Mouse (Mus musculus): Measurements from ENCODE around the gene Olfr1291-ps1. TPM values are rescaled to one million over a fixed set of nuclear protein-coding genes. Genes with fewer than 3 reads are reported as not detected.

The Olfr1291-ps1 gene
- polyA plus RNA-seq, 1 experiment from 2014 or later = not detected

Other genes with a start within 250 kb of the Olfr1291-ps1 start
- gene Olfr1276, start 242.7 kb upstream of the Olfr1291-ps1 start, polyA plus RNA-seq (2014; fragmentation: Nextera tagmentation; extraction: Ambion mirVana) = not detected in 2 replicates
- gene Olfr1277, start 223.1 kb upstream of the Olfr1291-ps1 start, polyA plus RNA-seq (2014; fragmentation: Nextera tagmentation; extraction: Ambion mirVana) = not detected in 2 replicates
- gene Olfr1278, start 207.0 kb upstream of the Olfr1291-ps1 start, polyA plus RNA-seq (2014; fragmentation: Nextera tagmentation; extraction: Ambion mirVana) = not detected in 2 replicates
- not detected in 2 replicates for gene Olfr1279, start 196.5 kb upstream of the Olfr1291-ps1 start, polyA plus RNA-seq (2014; fragmentation: Nextera tagmentation; extraction: Ambion mirVana)
- gene Olfr1280, start 183.2 kb upstream of the Olfr1291-ps1 start, polyA plus RNA-seq (2014; fragmentation: Nextera tagmentation; extraction: Ambion mirVana) = not detected in 2 replicates
- gene Olfr1281, start 170.7 kb upstream of the Olfr1291-ps1 start, polyA plus RNA-seq (2014; fragmentation: Nextera tagmentation; extraction: Ambion mirVana) = not detected in 2 replicates
- gene Olfr1282, start 161.1 kb upstream of the Olfr1291-ps1 start, polyA plus RNA-seq (2014; fragmentation: Nextera tagmentation; extraction: Ambion mirVana) = not detected in 2 replicates
- not detected in 2 replicates for gene Olfr1283, start 130.4 kb upstream of the Olfr1291-ps1 start, polyA plus RNA-seq (2014; fragmentation: Nextera tagmentation; extraction: Ambion mirVana)
- gene Olfr1284, start 121.7 kb upstream of the Olfr1291-ps1 start, polyA plus RNA-seq (2014; fragmentation: Nextera tagmentation; extraction: Ambion mirVana) = not detected in 2 replicates
- gene Olfr1286, start 74.1 kb upstream of the Olfr1291-ps1 start, polyA plus RNA-seq (2014; fragmentation: Nextera tagmentation; extraction: Ambion mirVana) = not detected in 2 replicates
- gene Olfr1287, start 48.0 kb upstream of the Olfr1291-ps1 start, polyA plus RNA-seq (2014; fragmentation: Nextera tagmentation; extraction: Ambion mirVana) = not detected in 2 replicates
- not detected in 2 replicates for gene Olfr1288, start 23.1 kb upstream of the Olfr1291-ps1 start, polyA plus RNA-seq (2014; fragmentation: Nextera tagmentation; extraction: Ambion mirVana)
- gene Olfr1289, start 16.4 kb upstream of the Olfr1291-ps1 start, polyA plus RNA-seq (2014; fragmentation: Nextera tagmentation; extraction: Ambion mirVana) = not detected in 2 replicates
- not detected in 2 replicates for gene Olfr1290, start 3.4 kb upstream of the Olfr1291-ps1 start, polyA plus RNA-seq (2014; fragmentation: Nextera tagmentation; extraction: Ambion mirVana)
- not detected in 2 replicates for gene Olfr1293-ps, start 28.0 kb downstream of the Olfr1291-ps1 start, polyA plus RNA-seq (2014; fragmentation: Nextera tagmentation; extraction: Ambion mirVana)
- not detected in 2 replicates for gene Olfr1294, start 43.1 kb downstream of the Olfr1291-ps1 start, polyA plus RNA-seq (2014; fragmentation: Nextera tagmentation; extraction: Ambion mirVana)
- not detected in 2 replicates for gene Olfr1295, start 72.5 kb downstream of the Olfr1291-ps1 start, polyA plus RNA-seq (2014; fragmentation: Nextera tagmentation; extraction: Ambion mirVana)
- gene Olfr1297, start 129.3 kb downstream of the Olfr1291-ps1 start, polyA plus RNA-seq (2014; fragmentation: Nextera tagmentation; extraction: Ambion mirVana) = not detected in 2 replicates
- gene Olfr1298, start 152.0 kb downstream of the Olfr1291-ps1 start, polyA plus RNA-seq (2014; fragmentation: Nextera tagmentation; extraction: Ambion mirVana) = not detected in 2 replicates
- gene Olfr1299, start 164.2 kb downstream of the Olfr1291-ps1 start, polyA plus RNA-seq (2014; fragmentation: Nextera tagmentation; extraction: Ambion mirVana) = not detected in 2 replicates

All from forebrain, embryonic 11.5 days (tissue).